Mouse (Mus musculus) frontal cortex, postnatal 36 days (tissue): ENCODE data around the gene Guca1b.
A peak's percentile ranks its signal among the peaks of the same experiment; 100 is the strongest.
"Not testable (repeated sequence)": the region's sequence is repeated elsewhere in the genome, so short reads cannot be mapped to it uniquely, and the experiment has no call there.

Experiments used
- DNase-seq, 2 experiments: peaks; one replicate each; pipeline ENCODE4 v3.0.0; 2022; ENCODE audit warnings: low spot score in 2 of 2

The Guca1b gene

GRCm38 (mm10) chr17:47409897-47410861 lies 25.0 kb downstream of the Guca1b start:
- peak; percentile 13 to 27 for DNase-seq

GRCm38 (mm10) chr17:47420195-47420594 lies 35.0 kb downstream of the Guca1b start:
- DNase-seq, result no peak

- DNase-seq, result no peak
These were observed 36.4 kb downstream of the Guca1b start for GRCm38 (mm10) chr17:47421566-47421965.

GRCm38 (mm10) chr17:47422616-47423015 lies 37.4 kb downstream of the Guca1b start:
- not testable (repeated sequence) for DNase-seq

GRCm38 (mm10) chr17:47424186-47424585 lies 39.0 kb downstream of the Guca1b start:
- no peak for DNase-seq

GRCm38 (mm10) chr17:47427316-47427715 lies 42.1 kb downstream of the Guca1b start:
- DNase-seq, result no peak

GRCm38 (mm10) chr17:47428831-47429304 lies 43.7 kb downstream of the Guca1b start:
- no peak for DNase-seq

- DNase-seq, result no peak
These were observed 45.6 kb downstream of the Guca1b start for GRCm38 (mm10) chr17:47430815-47431214.

- no peak for DNase-seq
These were observed 51.1 kb downstream of the Guca1b start, which contains the start of gene AI661453 for GRCm38 (mm10) chr17:47436156-47436906. Gene AI661453, plus strand, starts transcription at chr17:47436615.

GRCm38 (mm10) chr17:47436907-47437547 lies 51.8 kb downstream of the Guca1b start, which contains the start of gene 1700001C19Rik:
Gene 1700001C19Rik, minus strand, starts transcription at chr17:47437376.
- no peak for DNase-seq

GRCm38 (mm10) chr17:47438611-47439010 lies 53.4 kb downstream of the Guca1b start:
- DNase-seq, result no peak

GRCm38 (mm10) chr17:47439396-47440028 lies 54.3 kb downstream of the Guca1b start:
- no peak for DNase-seq

- no peak for DNase-seq
These were observed 55.2 kb downstream of the Guca1b start for GRCm38 (mm10) chr17:47440359-47440890.

GRCm38 (mm10) chr17:47441296-47442051 lies 56.3 kb downstream of the Guca1b start:
- DNase-seq, result no peak

GRCm38 (mm10) chr17:47442271-47442670 lies 57.1 kb downstream of the Guca1b start:
- no peak for DNase-seq
